Mouse (Mus musculus) embryonic facial prominence, embryonic 12.5 days (tissue): ENCODE measurements around the gene Adam23. TPM values are rescaled to one million over a fixed set of nuclear protein-coding genes. Genes with fewer than 3 reads are reported as not detected.
"Not testable (repeated sequence)": the region's sequence is repeated elsewhere in the genome, so short reads cannot be mapped to it uniquely, and the experiment has no call there.

ENCODE experiments used
- ATAC-seq: fragments of 200-750 bp; cut with Nextera tagmentation; 2 replicates; pipeline ENCODE4 v1.8.0; 2017; ENCODE audit not compliant: insufficient number of reproducible peaks, insufficient read depth, low FRiP score, low TSS enrichment
- H3K27ac ChIP-seq: fragments of 300-500 bp; sonication (generic); 2 replicates; pipeline ENCODE4 v1.5.1; 2016; ENCODE audit warnings: mild to moderate bottlenecking
- H3K27me3 ChIP-seq: fragments of 300-500 bp; sonication (generic); 2 replicates; pipeline ENCODE4 v1.6.1; 2016; ENCODE audit warnings: mild to moderate bottlenecking, moderate library complexity
- H3K36me3 ChIP-seq: fragments of 300-500 bp; sonication (generic); 2 replicates; pipeline ENCODE4 v1.6.1; 2016; ENCODE audit warnings: mild to moderate bottlenecking
- H3K4me1 ChIP-seq: fragments of 300-500 bp; sonication (generic); 2 replicates; pipeline ENCODE4 v1.6.1; 2016
- H3K4me2 ChIP-seq: fragments of 300-500 bp; sonication (generic); replicated peaks from 2 replicates; pipeline ENCODE4 v1.6.1; 2016; ENCODE audit warnings: mild to moderate bottlenecking, moderate library complexity
- H3K4me3 ChIP-seq: fragments of 300-500 bp; sonication (generic); 2 replicates; pipeline ENCODE4 v1.5.1; 2016; ENCODE audit warnings: mild to moderate bottlenecking
- H3K9ac ChIP-seq: fragments of 300-500 bp; sonication (generic); 2 replicates; pipeline ENCODE4 v1.6.1; 2016; ENCODE audit warnings: mild to moderate bottlenecking, moderate library complexity
- H3K9me3 ChIP-seq: fragments of 300-500 bp; sonication (generic); 2 replicates; pipeline ENCODE4 v1.6.1; 2016; ENCODE audit warnings: mild to moderate bottlenecking, moderate library complexity
- WGBS: fragments of 180-500 bp; shearing (Covaris S2); methylation state at CpG from one replicate; pipeline ENCODE4 v1.1.7; 2016; 5-methylcytosine and 5-hydroxymethylcytosine counted together
- polyA plus RNA-seq: library from polyadenylated mRNA; unstranded; fragments of >200 nt; fragmentation: Nextera tagmentation; extraction: Ambion mirVana; gene quantifications from 2 replicates; pipeline ENCODE4 v1.2.1, GENCODE M21; 2016

Gene Adam23
- polyA plus RNA-seq, 1 experiment from 2014 or later: 10.7 TPM

- Histone ChIP-seq H3K4me3 (no peak overlapping the region), H3K4me2 (no peak overlapping the region), H3K36me3 (no peaks in the 10 kb centered on the region), H3K27ac (no peak overlapping the region), H3K4me1 (0 out of 2 replicates have a peak, but pooled peaks cover 2% of the 10 kb centered on the region), H3K27me3 (no peaks in the 10 kb centered on the region), H3K9ac (no peak overlapping the region), H3K9me3 (no peaks in the 10 kb centered on the region)
- no peak for ATAC-seq
- WGBS: 81% methylated on average over 8 of the region's 8 CpGs
These were observed 133.5 kb downstream of the Adam23 start for GRCm38 (mm10) chr1:63579153-63579552.

- Histone ChIP-seq H3K27me3 (no peaks in the 10 kb centered on the region), H3K36me3 (no peaks in the 10 kb centered on the region), H3K9ac (no peak overlapping the region), H3K4me2 (no peak overlapping the region), H3K4me3 (no peak overlapping the region), H3K9me3 (no peaks in the 10 kb centered on the region), H3K4me1 (no peaks in the 10 kb centered on the region), H3K27ac (no peak overlapping the region)
- no peak for ATAC-seq
- WGBS: 76% methylated on average over 7 of the region's 7 CpGs
These were observed 141.2 kb downstream of the Adam23 start for GRCm38 (mm10) chr1:63586869-63587268.

GRCm38 (mm10) chr1:63603870-63604500 lies 158.3 kb downstream of the Adam23 start:
- no peaks in the 10 kb centered on the region for H3K9me3 ChIP-seq
- H3K27ac ChIP-seq: no peak overlapping the region
- H3K9ac ChIP-seq: no peak overlapping the region
- WGBS: 62% methylated on average over 3 of the region's 3 CpGs
- no peaks in the 10 kb centered on the region for H3K36me3 ChIP-seq
- no peaks in the 10 kb centered on the region; the same call in 1 of the 2 replicates for H3K27me3 ChIP-seq
- H3K4me1 ChIP-seq: no peaks in the 10 kb centered on the region
- no peak overlapping the region for H3K4me2 ChIP-seq
- no peak for ATAC-seq
- no peak overlapping the region for H3K4me3 ChIP-seq

GRCm38 (mm10) chr1:63609613-63610012 lies 163.9 kb downstream of the Adam23 start:
- WGBS: 90% methylated on average over 4 of the region's 4 CpGs
- ATAC-seq: no peak
- H3K36me3 ChIP-seq: no peaks in the 10 kb centered on the region
- H3K4me3 ChIP-seq: no peak overlapping the region
- peaks cover 7% of the 10 kb centered on the region; the same call in 1 of the 2 replicates for H3K27me3 ChIP-seq
- no peaks in the 10 kb centered on the region for H3K4me1 ChIP-seq
- no peaks in the 10 kb centered on the region for H3K9me3 ChIP-seq
- no peak overlapping the region for H3K27ac ChIP-seq
- H3K9ac ChIP-seq: no peak overlapping the region
- H3K4me2 ChIP-seq: no peak overlapping the region

DNA sequence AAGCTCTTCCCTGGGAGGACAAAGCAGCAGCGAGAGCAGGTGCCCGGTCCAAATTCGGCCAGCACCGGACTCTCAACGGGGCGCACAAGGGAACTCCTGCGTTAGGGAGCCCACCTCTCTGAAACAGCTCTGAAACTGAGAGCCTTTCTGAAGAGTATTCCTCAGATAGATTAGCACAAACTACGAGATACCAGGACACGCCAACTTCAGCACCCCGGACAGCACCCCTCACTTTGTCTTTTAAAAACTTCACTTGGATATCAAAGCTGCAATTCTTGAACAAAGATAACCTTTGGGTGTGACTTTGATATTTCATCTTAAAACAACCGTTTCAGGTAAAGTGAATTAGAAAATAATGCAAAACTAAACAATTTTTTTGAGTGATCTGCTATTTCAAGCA lies 168.9 kb downstream of the Adam23 start:
- Histone ChIP-seq H3K9me3 (no peaks in the 10 kb centered on the region), H3K27me3 (peaks cover 7% of the 10 kb centered on the region; the same call in 1 of the 2 replicates), H3K4me1 (no peaks in the 10 kb centered on the region), H3K27ac (no peak overlapping the region), H3K4me2 (no peak overlapping the region), H3K36me3 (no peaks in the 10 kb centered on the region), H3K4me3 (no peak overlapping the region), H3K9ac (no peak overlapping the region)
- WGBS: under 1% methylated on average over 11 of the region's 11 CpGs
- ATAC-seq: no peak

GRCm38 (mm10) chr1:63615668-63616067 lies 170.0 kb downstream of the Adam23 start, which contains the start of gene Gm39653:
TSS of gene Gm39653 (plus strand) at chr1:63615968.
- WGBS: 74% methylated on average over 3 of the region's 3 CpGs
- ATAC-seq: no peak

GRCm38 (mm10) chr1:63628211-63628610 lies 182.5 kb downstream of the Adam23 start:
- no peak; the same call in 1 of the 2 replicates for ATAC-seq
- WGBS: 41% methylated on average over 2 of the region's 2 CpGs
- Histone ChIP-seq H3K27me3 (no peaks in the 10 kb centered on the region), H3K36me3 (no peaks in the 10 kb centered on the region), H3K4me1 (no peaks in the 10 kb centered on the region), H3K9ac (no peak overlapping the region), H3K27ac (no peak overlapping the region), H3K4me2 (no peak overlapping the region), H3K9me3 (no peaks in the 10 kb centered on the region), H3K4me3 (no peak overlapping the region)

More at GRCm38 (mm10) chr1:63615668-63616067, 170.0 kb downstream of the Adam23 start, which contains the start of gene Gm39653:
- H3K27ac ChIP-seq: no peak within 1 kb of the TSS
- H3K4me1 ChIP-seq: no peaks in the 10 kb centered on the region
- H3K9me3 ChIP-seq: no peaks in the 10 kb centered on the region
- no peak within 1 kb of the TSS for H3K4me3 ChIP-seq
- no peak within 1 kb of the TSS for H3K4me2 ChIP-seq
- peaks cover 7% of the 10 kb centered on the region; the same call in 1 of the 2 replicates for H3K27me3 ChIP-seq
- no peaks in the 10 kb centered on the region for H3K36me3 ChIP-seq
- no peak within 1 kb of the TSS for H3K9ac ChIP-seq

GRCm38 (mm10) chr1:63630390-63630789 lies 184.7 kb downstream of the Adam23 start:
- not testable (repeated sequence) for H3K9me3 ChIP-seq, H3K9ac ChIP-seq, H3K27ac ChIP-seq, H3K4me2 ChIP-seq, H3K4me1 ChIP-seq, H3K27me3 ChIP-seq, ATAC-seq, H3K4me3 ChIP-seq, H3K36me3 ChIP-seq

DNA sequence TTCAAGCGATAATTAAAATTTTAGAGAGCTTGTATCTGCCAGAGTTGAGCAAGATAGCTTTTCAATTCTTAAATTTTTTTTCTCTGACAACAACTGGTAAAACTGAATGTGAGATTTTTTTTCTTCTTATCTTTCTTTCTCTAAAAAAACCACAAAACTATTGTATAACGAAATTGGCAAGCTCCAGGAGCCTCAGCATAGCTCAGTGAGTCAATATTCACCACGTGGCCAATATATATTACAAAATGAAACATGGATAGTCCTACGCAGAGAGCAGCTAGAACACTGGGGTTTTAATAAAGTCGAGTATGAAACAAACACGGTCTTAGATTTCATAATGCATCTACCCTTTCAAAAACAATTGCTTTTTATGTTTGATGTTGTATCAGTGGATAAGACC lies 194.2 kb downstream of the Adam23 start:
- WGBS: 79% methylated on average over 6 of the region's 6 CpGs
- Histone ChIP-seq H3K9me3 (no peaks in the 10 kb centered on the region), H3K9ac (no peak overlapping the region), H3K4me2 (no peak overlapping the region), H3K4me1 (no peaks in the 10 kb centered on the region), H3K36me3 (no peaks in the 10 kb centered on the region), H3K27me3 (no peaks in the 10 kb centered on the region), H3K27ac (no peak overlapping the region), H3K4me3 (no peak overlapping the region)
- no peak for ATAC-seq

Other genes starting within 250 kb of the Adam23 start
- gene Gpr1, start 231.3 kb upstream of the Adam23 start, polyA plus RNA-seq: 0.15 and 0.24 TPM in 2 replicates
- 22.2 and 24.0 TPM in 2 replicates for gene Zdbf2, start 172.6 kb upstream of the Adam23 start, polyA plus RNA-seq
- gene Gm39653, start 170.1 kb downstream of the Adam23 start, polyA plus RNA-seq: not detected in 2 replicates
- 0.19 TPM in 1 of 2 replicates, not detected in the other for gene Dytn, start 241.0 kb downstream of the Adam23 start, polyA plus RNA-seq